Mouse (Mus musculus): ENCODE data around the gene Klhdc3. TPM values are rescaled to one million over a fixed set of nuclear protein-coding genes. Genes with fewer than 3 reads are reported as not detected.

Gene Klhdc3
- polyA plus RNA-seq, 1 experiment = 254 TPM

DNA sequence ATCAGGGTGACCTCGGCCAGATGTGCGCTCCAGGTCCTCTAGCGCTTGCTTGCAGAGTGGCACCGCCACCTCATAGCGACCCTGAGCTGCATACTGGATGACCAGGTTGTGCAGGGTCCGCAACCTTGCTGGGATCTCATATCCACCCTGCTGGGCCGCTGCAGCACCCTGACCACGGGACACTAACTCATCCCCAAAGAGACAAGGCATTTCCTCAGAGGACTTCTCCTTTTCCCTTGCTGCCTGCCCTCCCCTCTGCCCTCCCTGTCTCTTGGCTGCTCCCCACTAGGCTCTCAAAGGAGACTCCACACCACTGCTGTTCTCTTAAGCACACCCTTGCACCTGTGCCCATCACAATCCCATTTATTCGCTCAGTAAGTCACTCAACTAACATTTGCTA lies 40.8 kb downstream of the Klhdc3 start:
- TF ChIP-seq CTCF (IDR thresholded peaks at IDR 0.05; ENCODE audit: extremely low read depth, insufficient read depth, low read length) (no peak), POLR2A (IDR thresholded peaks at IDR 0.05; ENCODE audit: extremely low read depth, insufficient read depth, low read length) (no peak)
- H3K4me1 ChIP-seq (ENCODE audit: control insufficient read depth, insufficient read depth, low read length) = peaks cover 7% of the 10 kb centered on the region
- no peak overlapping the region for H3K27ac ChIP-seq (ENCODE audit: insufficient read depth, low read length)
- H3K4me3 ChIP-seq (ENCODE audit: insufficient read depth, low read length) = no peak overlapping the region

DNA sequence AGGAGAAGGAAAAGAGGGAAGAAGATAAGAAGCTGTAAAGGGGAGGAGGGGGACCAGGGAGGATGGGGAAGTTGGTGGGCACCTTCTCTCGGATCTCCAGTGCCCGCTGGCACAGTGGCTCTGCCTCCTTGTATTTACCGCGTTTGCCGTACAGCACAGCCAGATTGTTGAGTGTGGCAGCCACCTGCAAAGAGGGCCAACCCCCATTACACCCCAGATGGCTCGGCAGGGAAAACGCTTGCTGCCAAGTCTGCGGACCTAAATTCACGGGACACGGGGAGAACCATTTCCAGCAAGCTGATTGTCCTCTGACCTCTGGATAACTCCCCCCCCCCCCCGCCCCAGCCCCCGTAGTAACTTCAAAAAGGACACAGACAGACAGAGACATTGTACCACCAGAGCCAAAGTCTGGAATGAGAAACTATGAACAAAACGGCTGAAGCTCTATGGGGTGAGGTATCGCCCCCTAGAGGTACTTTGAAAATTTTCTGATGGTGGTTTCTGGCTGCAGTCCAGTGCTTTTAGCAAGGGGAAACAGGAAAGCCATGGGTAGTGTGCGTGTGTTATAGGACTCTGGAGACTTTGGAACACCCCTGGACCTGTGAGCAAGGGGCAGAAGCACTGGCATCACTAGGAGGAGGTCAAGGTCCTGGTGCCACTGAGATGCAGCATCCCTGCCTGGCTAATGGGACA lies 43.7 kb downstream of the Klhdc3 start:
- H3K27ac ChIP-seq (ENCODE audit: insufficient read depth, low read length) = no peak overlapping the region
- H3K4me3 ChIP-seq (ENCODE audit: insufficient read depth, low read length) = no peak overlapping the region
- peaks cover 7% of the 10 kb centered on the region for H3K4me1 ChIP-seq (ENCODE audit: control insufficient read depth, insufficient read depth, low read length)
- TF ChIP-seq CTCF (IDR thresholded peaks at IDR 0.05; ENCODE audit: extremely low read depth, insufficient read depth, low read length) (peak; percentile 60), POLR2A (IDR thresholded peaks at IDR 0.05; ENCODE audit: extremely low read depth, insufficient read depth, low read length) (no peak)

DNA sequence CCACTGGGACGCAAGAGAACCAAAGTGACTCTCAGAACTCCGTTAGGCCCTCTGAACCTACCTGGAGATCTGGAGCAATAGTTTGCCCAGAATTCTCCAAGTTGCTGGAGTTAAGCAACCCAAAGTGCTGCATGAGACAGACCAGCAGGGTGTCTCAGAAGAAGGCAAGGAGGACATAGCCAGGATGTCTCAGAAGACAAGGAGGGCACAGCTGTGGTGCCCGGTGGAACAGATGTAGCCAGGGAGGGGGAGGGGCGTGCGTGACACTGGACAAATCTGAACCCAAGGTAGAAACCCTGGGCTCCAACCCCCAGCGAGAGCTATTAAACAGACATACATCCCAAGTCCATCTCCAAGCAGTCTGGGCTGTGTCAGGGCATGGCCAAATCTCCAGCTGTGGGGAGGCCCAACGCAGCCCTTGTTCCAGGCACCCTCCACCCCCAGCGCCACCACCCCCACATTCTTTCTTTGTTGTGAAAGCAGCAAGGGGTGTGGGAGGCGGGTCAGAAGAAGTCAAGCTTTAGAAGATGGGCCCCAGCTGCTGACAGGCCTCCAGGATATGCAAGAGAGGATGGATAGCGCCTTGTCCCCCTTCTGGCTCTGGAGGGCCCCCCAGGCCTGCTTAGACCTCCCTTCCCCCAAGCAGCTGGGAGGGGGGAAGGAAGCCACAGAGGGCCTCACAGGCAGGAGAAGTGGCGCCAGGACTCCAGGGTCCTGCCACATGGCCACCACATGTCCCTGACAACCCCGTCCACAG lies 50.9 kb downstream of the Klhdc3 start:
- Histone ChIP-seq H3K4me1 (ENCODE audit: control insufficient read depth, insufficient read depth, low read length) (no peaks in the 10 kb centered on the region; the same call in 1 of the 2 replicates), H3K4me3 (ENCODE audit: insufficient read depth, low read length) (peak overlapping the region; percentile 89; the same call in 1 of the 2 replicates), H3K27ac (ENCODE audit: insufficient read depth, low read length) (no peak overlapping the region)
- TF ChIP-seq POLR2A (IDR thresholded peaks at IDR 0.05; ENCODE audit: extremely low read depth, insufficient read depth, low read length) (no peak), CTCF (IDR thresholded peaks at IDR 0.05; ENCODE audit: extremely low read depth, insufficient read depth, low read length) (no peak)

DNA sequence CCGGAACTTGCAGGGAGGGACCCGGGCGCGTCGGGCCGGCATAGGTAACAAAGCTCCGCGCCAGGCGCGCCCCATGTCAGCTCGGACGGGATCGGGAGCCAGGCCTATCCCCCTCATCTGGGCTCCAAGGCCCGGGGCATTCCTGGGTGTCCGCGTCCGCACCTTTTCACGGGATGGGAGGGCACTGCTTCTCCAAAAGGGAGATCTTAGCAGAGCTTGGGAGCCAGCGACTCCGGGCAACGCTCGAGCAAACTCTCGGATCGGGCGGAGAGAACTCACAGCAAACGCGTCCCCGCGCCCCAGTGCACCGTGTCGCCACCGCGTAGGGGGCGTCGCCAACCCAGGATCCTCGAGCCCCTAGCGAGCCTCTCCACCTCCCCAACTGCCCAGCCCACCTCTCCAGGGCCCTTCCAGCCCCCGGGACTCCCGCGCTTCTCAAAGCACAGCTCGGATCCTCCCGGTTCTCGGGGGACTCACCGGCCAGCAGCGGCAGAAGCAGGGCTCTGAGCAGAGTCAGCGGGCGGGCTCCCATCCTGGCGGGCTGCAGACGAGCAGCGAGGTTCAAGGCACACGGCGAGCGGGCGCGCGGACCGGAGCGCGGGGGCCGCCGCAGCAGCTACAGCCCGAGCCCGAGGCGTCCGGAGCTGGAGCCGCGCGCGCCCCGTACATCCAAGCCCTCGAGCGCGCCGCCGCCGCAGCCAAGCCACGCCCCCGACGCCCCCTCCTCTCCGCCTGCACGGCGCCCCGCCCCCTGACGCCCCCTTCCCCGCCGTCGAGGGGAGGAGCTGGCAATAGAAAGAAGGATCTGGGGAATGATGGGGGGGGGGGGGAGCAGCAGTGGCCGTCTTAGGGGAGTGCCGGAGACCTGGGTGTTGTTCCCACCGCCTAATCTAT lies 51.7 kb downstream of the Klhdc3 start, which contains the start of gene Ptk7:
Gene Ptk7, minus strand, starts transcription at position 714 of the 894 bp plus-strand sequence.
- no peaks in the 10 kb centered on the region; the same call in 1 of the 2 replicates for H3K4me1 ChIP-seq (ENCODE audit: control insufficient read depth, insufficient read depth, low read length)
- H3K27ac ChIP-seq (ENCODE audit: insufficient read depth, low read length) = no peak within 1 kb of the TSS
- H3K4me3 ChIP-seq (ENCODE audit: insufficient read depth, low read length) = peak within 1 kb of the TSS; percentile 89
- TF ChIP-seq POLR2A (IDR thresholded peaks at IDR 0.05; ENCODE audit: extremely low read depth, insufficient read depth, low read length) (no peak), CTCF (IDR thresholded peaks at IDR 0.05; ENCODE audit: extremely low read depth, insufficient read depth, low read length) (no peak)

DNA sequence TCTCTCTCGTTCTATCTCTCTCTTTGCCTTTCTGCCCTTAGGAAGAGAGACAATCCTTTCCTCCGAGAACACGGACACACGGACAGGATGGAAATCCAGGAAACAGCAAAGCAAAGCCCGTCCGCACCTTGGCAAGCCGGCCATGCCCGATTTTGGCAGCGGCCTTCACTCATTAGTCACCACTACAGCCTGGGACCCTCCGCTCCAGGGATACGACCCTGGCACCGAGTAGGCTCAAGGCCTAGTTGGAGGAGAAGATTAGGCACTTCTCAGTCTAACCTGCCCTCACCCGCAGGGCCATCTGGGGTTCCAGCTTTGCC lies 52.3 kb downstream of the Klhdc3 start:
- TF ChIP-seq CTCF (IDR thresholded peaks at IDR 0.05; ENCODE audit: extremely low read depth, insufficient read depth, low read length) (no peak), POLR2A (IDR thresholded peaks at IDR 0.05; ENCODE audit: extremely low read depth, insufficient read depth, low read length) (no peak)
- Histone ChIP-seq H3K4me1 (ENCODE audit: control insufficient read depth, insufficient read depth, low read length) (peaks cover 2% of the 10 kb centered on the region), H3K27ac (ENCODE audit: insufficient read depth, low read length) (no peak overlapping the region), H3K4me3 (ENCODE audit: insufficient read depth, low read length) (peak overlapping the region; percentile 89)

DNA sequence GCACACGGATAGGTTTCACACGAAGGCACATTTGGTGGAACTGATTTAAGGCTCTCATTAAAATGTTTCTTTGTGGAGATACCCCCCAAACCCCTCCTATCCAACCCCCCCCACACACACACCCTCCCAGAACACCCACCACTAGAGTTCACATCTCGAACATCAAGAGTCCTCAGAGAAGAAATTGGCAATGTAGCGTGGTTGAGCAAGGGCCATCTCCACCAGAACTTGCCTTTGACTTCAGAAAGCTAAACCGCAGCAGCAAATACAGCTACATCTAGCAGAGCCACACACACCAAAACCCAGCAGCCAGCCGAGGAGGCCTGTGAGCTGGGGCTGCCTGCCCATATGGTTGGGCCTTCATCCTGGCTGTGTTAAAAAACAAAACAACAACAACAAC lies 53.3 kb downstream of the Klhdc3 start:
- no peak overlapping the region for H3K27ac ChIP-seq (ENCODE audit: insufficient read depth, low read length)
- peaks cover 2% of the 10 kb centered on the region for H3K4me1 ChIP-seq (ENCODE audit: control insufficient read depth, insufficient read depth, low read length)
- no peak for TF ChIP-seq POLR2A (IDR thresholded peaks at IDR 0.05; ENCODE audit: extremely low read depth, insufficient read depth, low read length)
- TF ChIP-seq CTCF (IDR thresholded peaks at IDR 0.05; ENCODE audit: extremely low read depth, insufficient read depth, low read length) = no peak
- no peak overlapping the region; the same call in 1 of the 2 replicates for H3K4me3 ChIP-seq (ENCODE audit: insufficient read depth, low read length)

DNA sequence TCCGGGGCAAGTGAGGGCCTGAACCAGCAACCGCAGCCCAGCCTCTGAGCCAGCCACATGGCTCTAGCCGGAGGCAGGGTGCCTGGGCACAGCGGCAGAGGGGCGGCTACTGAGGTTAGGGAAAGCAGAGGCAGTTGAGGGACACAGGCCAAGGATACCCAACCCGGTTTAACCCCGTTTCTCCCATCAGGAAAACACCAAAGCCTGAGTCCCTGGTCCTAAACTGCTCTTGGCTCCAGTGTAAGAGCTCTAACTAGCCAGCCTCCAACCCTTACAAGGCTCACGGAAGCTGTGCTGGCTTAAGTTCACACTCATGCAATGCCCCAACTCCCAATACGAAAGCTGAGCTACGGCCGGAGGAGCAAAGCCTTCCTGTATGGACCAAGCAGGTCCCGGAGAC lies 56.1 kb downstream of the Klhdc3 start:
- H3K27ac ChIP-seq (ENCODE audit: insufficient read depth, low read length) = no peak overlapping the region
- H3K4me3 ChIP-seq (ENCODE audit: insufficient read depth, low read length) = no peak overlapping the region
- TF ChIP-seq CTCF (IDR thresholded peaks at IDR 0.05; ENCODE audit: extremely low read depth, insufficient read depth, low read length) (no peak), POLR2A (IDR thresholded peaks at IDR 0.05; ENCODE audit: extremely low read depth, insufficient read depth, low read length) (no peak)
- H3K4me1 ChIP-seq (ENCODE audit: control insufficient read depth, insufficient read depth, low read length) = peaks cover 4% of the 10 kb centered on the region

Other genes starting within 250 kb of the Klhdc3 start
- 0.25 and 0.27 TPM in 2 replicates for gene Slc22a7, start 242.5 kb downstream of the Klhdc3 start, polyA plus RNA-seq (2012; rRNA removed)
- 56.2 and 57.3 TPM in 2 replicates for gene Ttbk1, start 193.2 kb downstream of the Klhdc3 start, polyA plus RNA-seq (2012; rRNA removed)
- gene Dnph1, start 184.2 kb downstream of the Klhdc3 start, polyA plus RNA-seq (2012; rRNA removed) = 5.9 and 6.5 TPM in 2 replicates
- gene Cul9, start 134.5 kb downstream of the Klhdc3 start, polyA plus RNA-seq (2012; rRNA removed) = 60.0 and 70.5 TPM in 2 replicates
- 89.1 and 90.0 TPM in 2 replicates for gene Srf, start 124.7 kb downstream of the Klhdc3 start, polyA plus RNA-seq (2012; rRNA removed)
- 6.5 and 6.8 TPM in 2 replicates for gene Ptk7, start 51.4 kb downstream of the Klhdc3 start, polyA plus RNA-seq (2012; rRNA removed)
- 20.0 and 20.6 TPM in 2 replicates for gene Klc4, start 34.9 kb downstream of the Klhdc3 start, polyA plus RNA-seq (2012; rRNA removed)
- 46.2 and 52.6 TPM in 2 replicates for gene Mrpl2, start 34.7 kb downstream of the Klhdc3 start, polyA plus RNA-seq (2012; rRNA removed)
- gene Cul7, start 30.6 kb downstream of the Klhdc3 start, polyA plus RNA-seq (2012; rRNA removed) = 25.8 and 27.4 TPM in 2 replicates
- 28.1 and 29.5 TPM in 2 replicates for gene Rrp36, start 6.6 kb downstream of the Klhdc3 start, polyA plus RNA-seq (2012; rRNA removed)
- 154 and 157 TPM in 2 replicates for gene Mea1, start 2.1 kb downstream of the Klhdc3 start, polyA plus RNA-seq (2012; rRNA removed)
- 97.4 and 98.9 TPM in 2 replicates for gene Ppp2r5d, start 24.2 kb upstream of the Klhdc3 start, polyA plus RNA-seq (2012; rRNA removed)
- 48.4 and 50.8 TPM in 2 replicates for gene Pex6, start 30.5 kb upstream of the Klhdc3 start, polyA plus RNA-seq (2012; rRNA removed)
- gene Gnmt, start 48.3 kb upstream of the Klhdc3 start, polyA plus RNA-seq (2012; rRNA removed) = 1.3 and 1.8 TPM in 2 replicates
- gene Cnpy3, start 71.3 kb upstream of the Klhdc3 start, polyA plus RNA-seq (2012; rRNA removed) = 93.6 and 95.9 TPM in 2 replicates
- gene Ptcra, start 82.8 kb upstream of the Klhdc3 start, polyA plus RNA-seq (2012; rRNA removed) = 0.50 and 0.68 TPM in 2 replicates
- 18.6 and 20.5 TPM in 2 replicates for gene 2310039H08Rik, start 91.7 kb upstream of the Klhdc3 start, polyA plus RNA-seq (2012; rRNA removed)
- gene Rpl7l1, start 101.8 kb upstream of the Klhdc3 start, polyA plus RNA-seq (2012; rRNA removed) = 43.6 and 48.0 TPM in 2 replicates
- 33.1 and 33.9 TPM in 2 replicates for gene Bicral, start 177.6 kb upstream of the Klhdc3 start, polyA plus RNA-seq (2012; rRNA removed)
- gene Tbcc, start 209.8 kb upstream of the Klhdc3 start, polyA plus RNA-seq (2012; rRNA removed) = 25.6 and 26.1 TPM in 2 replicates
- gene Prph2, start 229.5 kb upstream of the Klhdc3 start, polyA plus RNA-seq (2012; rRNA removed) = not detected in 2 replicates

All from cortical plate, adult 2 months (tissue).